Mouse (Mus musculus): ENCODE results near the gene Gmfb.

Gmfb gene

DNA sequence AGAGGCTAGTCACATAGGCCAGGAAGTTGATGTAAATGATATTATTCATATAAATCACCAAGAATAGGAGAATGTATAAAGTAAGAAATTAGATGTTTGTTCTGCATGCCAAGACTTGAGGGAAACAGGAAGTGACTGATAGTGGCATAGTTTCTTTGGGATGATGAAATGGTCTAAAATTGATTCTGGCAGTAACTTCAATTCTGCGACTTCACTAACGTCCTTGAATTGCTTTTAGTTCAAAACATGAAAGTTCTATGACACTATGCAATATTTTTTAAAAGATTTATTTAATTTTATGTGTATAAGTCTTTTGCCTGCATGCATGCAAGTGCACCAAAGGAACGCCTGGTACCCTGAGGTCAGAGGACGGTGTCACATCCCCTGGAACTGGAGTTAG lies 18.8 kb downstream of the Gmfb start:
- no peak for DNase-seq (ENCODE audit: low spot score)

DNA sequence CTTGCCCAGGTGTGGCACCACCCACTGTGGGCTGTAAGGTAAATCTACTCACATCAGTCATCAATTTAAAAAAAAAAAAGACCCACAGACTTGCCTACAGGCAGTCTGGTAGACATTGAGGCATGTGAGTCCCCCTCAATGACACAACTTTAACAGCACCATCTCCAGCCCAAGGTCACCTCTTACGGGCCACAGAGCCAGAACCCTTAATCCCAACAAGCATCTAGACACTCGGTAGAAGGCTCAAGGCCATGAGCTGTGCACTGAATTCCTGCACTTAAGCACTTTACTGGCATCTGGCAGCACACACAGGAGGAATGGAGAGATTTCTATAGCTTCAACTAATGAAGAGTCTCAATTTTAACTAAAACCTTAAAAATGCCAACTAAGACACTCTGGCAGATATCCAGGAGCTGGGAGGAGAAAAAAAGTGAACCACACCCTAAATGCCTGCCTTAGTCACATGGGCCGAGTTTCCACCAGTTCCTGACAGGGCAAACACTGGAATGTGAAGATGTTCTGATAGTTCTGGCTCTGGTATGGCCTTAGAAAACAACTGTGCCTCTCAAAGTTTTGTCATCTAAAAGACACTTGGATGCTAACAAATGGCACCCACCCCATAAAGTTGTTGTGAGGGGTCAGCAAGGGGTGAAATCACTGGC lies 21.2 kb downstream of the Gmfb start:
- no peak for DNase-seq (ENCODE audit: low spot score)

DNA sequence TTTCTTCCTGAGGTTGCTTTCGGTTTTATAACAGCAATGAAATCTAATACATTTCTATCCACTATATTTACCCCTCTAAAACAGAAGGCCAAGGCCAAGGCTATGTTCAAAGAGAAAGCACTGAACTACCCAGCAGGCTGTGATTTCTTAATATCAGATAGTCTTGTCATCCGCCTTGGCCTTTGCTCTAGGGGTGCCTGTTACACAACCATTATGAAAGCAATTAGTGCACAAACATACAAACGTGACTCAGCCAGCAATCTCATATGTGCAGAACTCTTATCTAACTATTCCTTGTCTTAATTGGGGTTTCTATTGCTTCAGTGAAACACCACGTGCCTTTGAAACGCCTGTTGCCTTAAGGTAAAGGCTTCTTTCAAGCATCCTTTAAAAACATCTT lies 27.9 kb downstream of the Gmfb start:
- DNase-seq (ENCODE audit: low spot score), result no peak

DNA sequence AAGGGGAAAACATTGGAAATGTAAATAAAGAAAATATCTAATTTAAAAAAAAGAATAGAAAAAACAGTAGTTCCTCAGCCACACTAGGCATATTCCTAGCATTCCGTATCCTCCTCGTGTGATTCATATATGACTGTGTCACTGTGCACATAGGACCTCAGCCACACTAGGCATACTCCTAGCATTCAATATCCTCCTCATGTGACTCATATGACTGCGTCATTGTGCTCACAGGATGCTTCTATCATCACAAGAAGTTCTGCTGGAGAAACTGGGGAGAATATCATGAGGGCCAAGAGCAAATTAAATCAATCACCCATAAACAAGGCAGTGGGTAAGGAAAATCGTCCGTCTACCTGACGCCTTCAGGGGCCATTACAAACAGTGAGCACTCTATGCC lies 31.3 kb downstream of the Gmfb start:
- no peak for DNase-seq (ENCODE audit: low spot score)

DNA sequence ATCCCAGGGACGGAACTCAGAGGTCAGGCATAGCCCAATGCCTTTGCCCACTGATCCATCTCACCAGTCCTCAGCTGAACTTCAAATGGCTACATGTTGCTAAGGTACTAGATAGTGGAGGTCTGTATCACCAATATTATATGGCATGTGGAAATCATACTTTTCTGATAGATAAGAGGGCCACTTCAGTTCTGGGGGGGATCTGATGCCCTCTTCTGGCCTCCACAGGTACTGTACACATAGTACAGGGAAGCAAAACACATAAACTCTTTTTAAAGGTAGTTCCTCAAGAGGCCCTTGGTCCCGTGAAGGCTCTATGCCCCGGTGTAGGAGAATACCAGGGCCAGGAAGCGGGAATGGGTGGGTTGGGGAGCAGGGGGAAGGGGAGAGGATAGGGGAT lies 31.7 kb downstream of the Gmfb start:
- no peak for DNase-seq (ENCODE audit: low spot score)

DNA sequence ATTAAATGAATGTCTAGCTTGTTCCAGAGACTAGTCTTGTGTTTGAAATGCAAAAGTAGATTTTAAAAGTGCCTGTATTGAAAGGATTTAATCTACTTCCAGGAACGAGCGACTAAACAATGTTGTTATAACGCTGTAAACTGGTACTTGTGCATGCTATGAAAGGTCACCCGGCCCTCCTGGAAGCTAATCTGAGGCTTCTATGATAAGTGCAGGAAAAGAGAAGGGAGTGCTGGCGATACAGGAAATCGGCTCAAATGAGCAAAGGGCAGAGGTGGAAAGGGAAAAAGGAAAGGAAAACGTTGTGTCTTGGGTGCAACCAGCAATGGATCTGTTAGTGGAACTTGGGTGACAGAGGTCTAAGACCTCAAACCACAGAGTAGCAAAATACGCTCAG lies 33.5 kb downstream of the Gmfb start:
- DNase-seq (ENCODE audit: low spot score), result no peak

DNA sequence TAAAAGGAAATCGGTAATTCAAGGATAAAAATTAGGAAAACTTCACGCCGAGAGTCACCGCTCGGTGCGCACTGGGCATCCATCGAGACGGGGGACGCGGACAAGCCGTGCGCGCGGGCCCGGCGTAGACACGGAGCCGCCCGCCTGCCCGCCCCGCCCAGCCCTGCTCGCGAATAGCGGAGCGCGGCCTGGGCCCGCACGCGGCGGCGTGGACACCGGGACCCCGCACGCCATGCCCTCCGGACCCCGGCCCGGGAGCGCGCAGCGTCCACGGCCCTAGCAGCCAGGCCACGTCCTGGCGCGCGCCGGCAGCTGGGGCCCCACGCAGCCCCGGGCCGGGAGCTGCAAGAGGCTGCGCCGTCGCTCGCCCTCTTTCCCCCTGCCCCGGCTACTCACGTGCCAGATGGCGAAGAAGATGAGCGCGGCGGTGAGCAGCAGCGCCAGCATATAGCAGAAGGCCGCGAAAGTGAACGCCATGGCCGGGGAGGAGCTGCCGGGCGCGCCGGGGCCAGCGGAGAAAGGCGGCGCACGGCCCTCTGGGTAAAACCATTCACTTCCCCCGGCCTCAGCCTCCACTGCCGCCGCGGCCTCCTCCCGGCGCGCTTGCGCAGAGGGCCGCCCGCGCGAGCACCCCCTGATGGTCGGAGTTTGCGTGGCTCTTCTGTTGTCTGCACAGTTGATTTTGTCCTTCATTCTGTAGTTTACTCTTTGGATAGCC lies 34.1 kb downstream of the Gmfb start, which contains the start of gene Cnih1:
Gene Cnih1 (minus strand): TSS at position 625 of the 718 bp plus-strand sequence.
- DNase-seq (ENCODE audit: low spot score), result peak; percentile 91

DNA sequence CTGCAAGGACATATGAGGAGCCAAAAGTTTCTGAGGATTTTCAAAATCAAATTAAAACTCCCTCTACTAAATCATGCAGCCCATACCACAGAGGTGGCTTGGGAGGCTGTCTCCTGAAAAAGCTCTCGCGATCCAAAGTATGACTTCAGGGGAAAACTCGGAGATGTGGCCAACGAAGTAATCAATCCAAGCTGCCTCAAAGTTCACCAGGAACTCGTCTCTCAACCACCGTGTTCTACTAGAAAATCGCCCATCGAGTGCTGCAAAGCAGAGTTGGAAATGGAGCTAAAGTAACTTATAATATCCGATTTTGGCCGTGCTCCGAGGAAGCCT lies 34.6 kb downstream of the Gmfb start:
- no peak for DNase-seq (ENCODE audit: low spot score)

DNA sequence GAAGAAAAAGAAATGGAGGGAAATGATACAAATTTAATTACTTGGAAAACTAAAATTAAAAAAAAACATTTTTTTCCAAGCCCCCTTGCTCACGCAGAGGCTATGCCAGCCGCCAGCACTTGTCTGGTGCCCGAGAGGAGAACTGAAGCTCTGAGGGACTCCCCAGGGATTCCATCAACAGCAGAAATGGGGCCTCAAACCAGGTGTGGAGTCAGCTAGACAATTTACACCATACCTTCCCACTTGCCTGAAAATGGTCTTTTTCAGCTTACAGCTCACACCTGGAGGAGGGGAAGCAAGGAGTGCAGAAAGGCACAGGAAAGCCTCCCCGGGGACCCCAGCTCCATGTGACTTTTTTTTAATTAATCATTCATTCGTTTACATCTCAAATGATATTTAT lies 36.8 kb downstream of the Gmfb start:
- no peak for DNase-seq (ENCODE audit: low spot score)

DNA sequence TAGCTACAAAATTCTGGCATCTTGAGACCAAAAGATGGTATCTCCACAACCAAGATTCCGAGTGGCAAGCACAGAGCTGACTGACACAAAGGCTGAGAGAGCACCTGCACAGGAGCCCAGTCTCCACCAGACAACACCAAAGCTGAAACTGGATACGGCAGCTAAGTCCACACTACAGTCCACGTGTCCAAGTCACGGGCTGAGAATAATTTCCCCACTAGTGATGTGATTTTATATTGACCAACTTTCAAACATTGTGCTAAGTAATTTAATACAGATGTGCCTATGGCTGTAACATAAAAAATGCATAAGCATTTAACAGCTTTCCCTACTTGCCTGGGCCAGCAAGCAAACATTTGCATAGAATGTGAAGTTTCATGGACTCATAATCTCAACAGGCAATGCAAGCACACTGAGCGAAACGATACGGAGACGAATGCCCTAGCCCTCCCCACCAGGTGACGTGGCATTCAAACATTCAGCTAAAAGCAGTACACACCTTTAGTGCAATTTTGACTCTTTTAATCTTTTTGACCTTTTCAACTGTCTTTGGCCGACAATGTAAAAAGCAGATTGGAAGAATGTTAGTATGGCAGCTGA lies 38.6 kb downstream of the Gmfb start:
- no peak for DNase-seq (ENCODE audit: low spot score)

DNA sequence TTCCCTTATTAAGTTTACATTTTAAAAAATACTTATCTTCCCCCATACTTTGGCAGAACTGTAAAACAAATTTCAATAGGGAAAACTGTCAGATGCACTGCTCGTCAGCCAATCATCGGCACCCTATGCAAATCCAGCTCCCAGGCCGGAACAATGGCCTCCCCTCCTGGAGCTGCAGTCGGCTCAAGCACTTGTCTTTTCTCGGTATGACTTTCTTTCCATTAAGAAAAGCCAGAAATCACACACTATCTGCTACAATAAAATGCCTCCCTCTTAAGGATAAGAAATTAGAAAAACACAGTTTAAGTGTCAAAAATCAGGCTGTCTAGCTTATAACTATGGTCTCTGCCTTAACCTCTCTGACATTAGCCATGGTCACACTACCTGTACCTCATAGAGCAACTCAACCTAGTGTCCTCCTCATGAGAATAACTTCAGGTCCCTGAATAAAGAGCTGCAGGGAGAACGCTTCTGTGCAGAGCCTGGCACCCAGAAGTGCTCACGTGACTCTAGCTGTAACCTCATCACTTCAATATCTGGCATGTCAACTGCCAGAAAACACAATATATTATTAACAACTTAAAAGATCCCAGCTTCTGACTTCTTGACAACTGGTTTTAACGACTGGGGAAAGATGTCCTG lies 39.7 kb downstream of the Gmfb start:
- DNase-seq (ENCODE audit: low spot score), result no peak

DNA sequence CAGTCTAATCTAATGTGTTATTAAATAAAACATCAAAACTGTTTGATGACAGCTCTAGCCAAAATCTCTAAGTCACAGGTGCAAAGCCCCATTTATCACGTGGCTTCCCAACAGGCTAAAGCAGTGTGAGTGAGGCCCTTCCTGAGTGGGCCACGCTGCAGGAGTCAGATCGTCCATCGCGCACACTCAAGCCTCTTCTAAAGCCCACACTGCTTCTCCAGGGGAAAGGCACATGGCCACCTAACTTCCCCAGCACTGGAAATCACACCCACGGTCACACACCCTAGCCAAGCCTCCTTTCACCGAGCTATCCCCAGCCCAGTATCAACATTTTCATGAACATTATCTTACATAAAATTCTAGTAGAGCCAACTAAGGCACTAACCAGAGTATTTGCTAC lies 41.0 kb downstream of the Gmfb start:
- no peak for DNase-seq (ENCODE audit: low spot score)

DNA sequence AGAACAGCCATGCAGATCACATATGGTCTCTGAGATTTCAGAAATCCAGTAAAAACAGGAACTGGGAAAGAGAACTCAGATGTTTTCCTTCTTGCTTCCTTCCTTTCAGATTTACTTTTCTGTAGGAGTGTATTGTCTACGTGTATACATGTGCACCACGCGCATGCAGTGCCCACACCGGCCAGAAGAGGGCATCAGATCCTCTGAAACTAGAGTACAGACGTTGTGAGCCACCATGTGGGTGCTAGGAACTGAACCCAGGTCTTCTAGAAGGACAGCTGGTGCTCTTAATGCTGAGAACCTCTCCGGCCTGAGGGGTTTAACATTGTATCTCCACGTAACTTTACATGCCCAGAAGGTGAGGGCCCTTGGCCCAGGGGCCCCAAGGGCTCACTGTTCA lies 42.8 kb downstream of the Gmfb start:
- DNase-seq (ENCODE audit: low spot score), result no peak

DNA sequence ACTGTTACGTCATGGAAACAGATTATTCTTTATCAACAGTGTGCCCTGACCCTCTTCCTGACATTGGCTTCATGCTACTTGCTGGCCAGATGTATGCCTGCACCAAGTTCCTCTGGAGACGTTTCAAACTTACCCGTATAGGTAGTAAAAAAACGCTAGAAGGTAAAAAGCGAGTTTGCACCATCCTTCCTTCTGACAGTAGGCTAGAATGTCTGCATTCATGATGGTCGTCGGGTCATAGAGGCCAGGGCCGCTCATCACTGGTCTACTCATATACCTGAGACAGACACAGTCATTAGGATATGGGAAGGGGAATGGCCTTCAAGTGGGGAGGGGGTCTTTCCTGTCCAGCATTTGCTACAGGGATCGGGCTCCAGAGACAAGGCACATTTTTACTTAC lies 43.3 kb downstream of the Gmfb start:
- DNase-seq (ENCODE audit: low spot score), result no peak

DNA sequence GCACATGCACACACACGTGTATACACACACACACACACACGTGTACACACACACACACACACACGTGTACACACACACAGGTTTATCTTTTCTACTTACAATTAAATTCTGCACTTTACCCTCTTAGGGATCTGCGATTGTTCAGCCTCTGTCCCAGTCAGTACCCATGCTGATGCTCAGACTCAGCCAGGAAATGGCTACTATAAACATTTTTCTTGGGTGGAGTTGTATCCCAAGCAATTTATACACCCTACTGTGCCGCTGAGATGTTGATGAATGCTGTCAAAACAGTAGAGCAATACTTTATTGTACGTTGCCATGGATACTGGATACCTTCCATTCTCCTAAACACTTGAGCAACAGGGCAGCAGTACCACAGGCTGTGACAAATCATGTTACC lies 52.0 kb downstream of the Gmfb start:
- DNase-seq (ENCODE audit: low spot score), result no peak

DNA sequence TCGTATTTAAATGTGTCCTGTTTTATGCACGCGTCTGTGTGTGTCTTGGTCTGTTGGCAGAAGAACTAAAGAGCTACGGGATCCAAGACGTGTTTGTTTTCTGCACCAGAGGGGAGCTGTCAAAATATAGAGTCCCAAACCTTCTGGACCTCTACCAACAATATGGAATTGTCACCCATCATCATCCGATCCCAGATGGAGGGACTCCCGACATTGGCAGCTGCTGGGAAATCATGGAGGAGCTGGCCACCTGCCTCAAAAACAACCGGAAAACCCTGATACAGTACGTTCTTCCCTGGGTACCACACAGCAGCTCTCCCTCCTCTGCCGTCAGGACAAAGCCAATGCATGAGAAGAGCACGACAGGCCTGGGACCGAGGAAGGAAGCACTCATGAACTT lies 54.9 kb downstream of the Gmfb start:
- no peak for DNase-seq (ENCODE audit: low spot score)

DNA sequence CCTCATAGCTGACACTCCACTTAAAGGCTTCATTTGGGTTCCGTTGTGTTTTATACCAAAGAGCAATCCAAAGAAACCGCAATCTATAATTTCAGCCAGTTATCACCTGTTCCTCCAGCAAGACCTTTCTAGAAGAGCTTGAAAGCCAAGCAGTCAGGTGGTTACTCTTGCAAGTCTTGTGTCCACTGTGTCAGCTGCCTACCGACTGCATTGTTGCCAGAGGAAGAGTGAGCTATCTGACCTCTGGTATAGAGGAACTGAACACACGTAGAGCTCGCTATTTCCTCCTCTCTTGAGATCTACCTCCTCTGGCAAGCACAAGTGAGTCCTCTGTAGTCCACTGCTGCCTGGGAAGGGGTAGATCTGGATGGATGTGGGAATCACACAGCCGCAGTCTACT lies 60.9 kb downstream of the Gmfb start:
- no peak for DNase-seq (ENCODE audit: low spot score)

DNA sequence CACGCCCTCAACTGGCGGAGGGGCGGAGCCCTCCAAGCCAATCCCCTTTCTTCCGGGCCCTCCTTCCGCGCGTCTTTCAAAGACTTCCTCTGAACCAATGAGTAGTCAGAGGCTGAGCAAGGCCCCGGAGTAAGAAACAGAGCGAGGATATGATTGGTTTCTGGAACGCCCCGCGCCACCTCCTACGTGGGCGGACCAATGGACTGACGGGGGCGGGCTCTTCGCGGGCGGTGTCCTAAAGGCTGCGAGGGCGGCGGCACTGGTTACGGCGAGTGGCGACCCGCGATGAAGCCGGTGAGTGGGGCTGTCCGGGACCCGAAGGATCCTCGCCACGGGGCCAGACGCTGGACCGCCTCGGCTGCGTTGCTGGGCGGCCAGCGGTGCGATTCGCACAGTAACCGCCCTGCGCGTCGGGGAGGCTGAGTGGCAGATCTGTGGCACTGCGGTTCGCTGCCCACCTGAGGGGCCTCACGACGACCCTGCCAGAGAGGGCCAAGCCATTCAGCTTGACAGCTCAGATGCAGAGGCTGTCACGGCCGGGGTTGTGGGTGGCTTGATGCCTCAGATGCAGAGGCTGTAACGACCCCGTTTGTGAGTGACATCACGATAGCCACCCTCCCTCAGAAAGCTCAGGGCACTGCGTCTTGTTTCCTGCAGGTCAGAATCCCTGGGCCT lies 61.5 kb downstream of the Gmfb start, which contains the start of gene Cdkn3:
Gene Cdkn3 (plus strand): TSS at position 187 of the 675 bp plus-strand sequence.
- peak; percentile 52 for DNase-seq (ENCODE audit: low spot score)

DNA sequence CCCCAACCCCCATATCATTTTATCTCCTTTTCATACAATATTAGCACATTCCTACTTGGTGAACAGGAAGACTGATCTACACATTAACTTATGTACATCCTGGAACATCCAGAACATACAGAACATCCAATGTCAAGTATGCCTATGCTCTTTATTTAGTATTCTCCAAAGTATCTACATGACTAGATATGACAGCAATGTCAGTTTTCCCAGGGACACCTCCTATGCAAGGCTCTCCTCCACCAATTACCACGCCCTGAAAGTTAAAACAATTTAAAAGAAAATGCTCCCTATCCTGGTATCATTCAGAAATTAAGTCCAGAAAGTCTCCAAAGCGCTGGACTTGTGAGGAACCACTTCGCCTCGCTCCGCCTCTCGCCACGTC lies 62.1 kb downstream of the Gmfb start:
- DNase-seq (ENCODE audit: low spot score), result no peak

Measured in MN1 (cell line).